Mouse (Mus musculus): ENCODE data around the gene Ttc32. TPM values are rescaled to one million over a fixed set of nuclear protein-coding genes. Genes with fewer than 3 reads are reported as not detected.

The Ttc32 gene
- polyA plus RNA-seq, 1 experiment, result 7.5 TPM

DNA sequence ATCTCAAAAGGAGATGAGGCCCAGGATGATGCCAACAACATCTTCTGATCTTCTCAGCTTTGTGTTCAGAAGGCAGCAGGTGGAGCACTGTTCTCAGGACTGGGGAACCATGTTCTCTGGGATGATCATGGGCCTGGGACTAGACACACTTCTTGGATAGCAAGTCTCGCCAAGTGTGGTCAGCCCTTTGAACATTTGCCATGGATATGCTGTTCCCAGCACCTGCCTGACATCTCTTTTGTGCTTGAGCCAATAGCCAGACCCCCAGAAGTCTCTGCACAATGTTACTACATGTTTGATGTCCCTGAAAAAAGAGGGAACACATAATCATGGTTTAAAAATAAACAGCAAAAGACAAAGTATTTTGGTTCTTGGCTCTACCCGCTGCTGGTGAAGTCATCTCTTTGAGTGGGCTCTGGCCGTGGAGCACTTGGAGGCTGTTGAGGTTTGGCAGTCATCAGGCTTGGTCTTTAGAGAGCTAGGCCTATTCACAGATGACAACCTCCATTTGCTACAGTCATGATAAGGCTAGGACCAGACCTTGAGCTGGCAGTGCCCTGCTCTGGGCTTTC lies 47.8 kb downstream of the Ttc32 start:
- Histone ChIP-seq H3K9me3 (replicated peaks; ENCODE audit: control insufficient read depth, insufficient read depth, low read length, poor library complexity, severe bottlenecking) (no peaks in the 10 kb centered on the region), H3K4me3 (ENCODE audit: low read depth, low read length) (no peak overlapping the region), H3K27me3 (ENCODE audit: control insufficient read depth, insufficient read depth, low read length, poor library complexity, severe bottlenecking) (no peaks in the 10 kb centered on the region), H3K4me1 (ENCODE audit: control insufficient read depth, insufficient read depth, low read length) (no peaks in the 10 kb centered on the region), H3K9ac (ENCODE audit: low read depth, poor library complexity, severe bottlenecking) (no peak overlapping the region), H3K36me3 (ENCODE audit: control insufficient read depth, insufficient read depth, low read length, poor library complexity, severe bottlenecking) (no peaks in the 10 kb centered on the region), H3K27ac (ENCODE audit: insufficient read depth, low read length) (no peak overlapping the region)
- TF ChIP-seq CTCF (IDR thresholded peaks at IDR 0.05; ENCODE audit: low read depth, low read length), result no peak
- TF ChIP-seq POLR2A (IDR thresholded peaks at IDR 0.05; ENCODE audit: insufficient read depth, low read length), result no peak
- no peak for TF ChIP-seq EP300 (IDR thresholded peaks at IDR 0.05; ENCODE audit: insufficient read depth, low read depth, low read length)

- Histone ChIP-seq H3K27me3 (ENCODE audit: control insufficient read depth, insufficient read depth, low read length, poor library complexity, severe bottlenecking) (no peaks in the 10 kb centered on the region), H3K4me1 (ENCODE audit: control insufficient read depth, insufficient read depth, low read length) (no peaks in the 10 kb centered on the region), H3K9me3 (replicated peaks; ENCODE audit: control insufficient read depth, insufficient read depth, low read length, poor library complexity, severe bottlenecking) (no peaks in the 10 kb centered on the region), H3K9ac (ENCODE audit: low read depth, poor library complexity, severe bottlenecking) (no peak overlapping the region), H3K27ac (ENCODE audit: insufficient read depth, low read length) (no peak overlapping the region), H3K36me3 (ENCODE audit: control insufficient read depth, insufficient read depth, low read length, poor library complexity, severe bottlenecking) (no peaks in the 10 kb centered on the region), H3K4me3 (ENCODE audit: low read depth, low read length) (no peak overlapping the region)
- TF ChIP-seq EP300 (IDR thresholded peaks at IDR 0.05; ENCODE audit: insufficient read depth, low read depth, low read length) (no peak), CTCF (IDR thresholded peaks at IDR 0.05; ENCODE audit: low read depth, low read length) (no peak), POLR2A (IDR thresholded peaks at IDR 0.05; ENCODE audit: insufficient read depth, low read length) (no peak)
These were observed 60.4 kb downstream of the Ttc32 start for GRCm38 (mm10) chr12:9090226-9090625.

Other genes starting within 250 kb of the Ttc32 start
- gene Laptm4a, start 108.3 kb upstream of the Ttc32 start, polyA plus RNA-seq (2011; ENCODE audit: insufficient read depth, insufficient read length, low read depth, missing spikeins), result 347 and 371 TPM in 2 replicates
- gene Matn3, start 82.1 kb upstream of the Ttc32 start, polyA plus RNA-seq (2011; ENCODE audit: insufficient read depth, insufficient read length, low read depth, missing spikeins), result 6.1 and 6.6 TPM in 2 replicates
- gene Wdr35, start 56.1 kb upstream of the Ttc32 start, polyA plus RNA-seq (2011; ENCODE audit: insufficient read depth, insufficient read length, low read depth, missing spikeins), result 69.6 and 72.4 TPM in 2 replicates

Measured in ES-Bruce4 (cell line).